Mouse (Mus musculus) intestine, embryonic 15.5 days (tissue): ENCODE results near the gene Pou2f1. TPM values are rescaled to one million over a fixed set of nuclear protein-coding genes. Genes with fewer than 3 reads are reported as not detected.

Experiments
- ATAC-seq: fragments of 200-750 bp; cut with Nextera tagmentation; 2 replicates; pipeline ENCODE4 v1.8.0; 2017; ENCODE audit warnings: moderate TSS enrichment, moderate library complexity
- H3K27ac ChIP-seq: fragments of 300-500 bp; sonication (generic); 2 replicates; pipeline ENCODE4 v1.5.1; 2015; ENCODE audit warnings: mild to moderate bottlenecking, inconsistent platforms
- H3K27me3 ChIP-seq: fragments of 300-500 bp; sonication (generic); replicated peaks from 2 replicates; pipeline ENCODE4 v1.6.1; 2015; ENCODE audit warnings: inconsistent platforms
- H3K36me3 ChIP-seq: fragments of 300-500 bp; sonication (generic); 2 replicates; pipeline ENCODE4 v1.6.1; 2015; ENCODE audit warnings: inconsistent platforms
- H3K4me1 ChIP-seq: fragments of 300-500 bp; sonication (generic); replicated peaks from 2 replicates; pipeline ENCODE4 v1.6.1; 2015; ENCODE audit warnings: inconsistent platforms
- H3K4me2 ChIP-seq: fragments of 300-500 bp; sonication (generic); replicated peaks from 2 replicates; pipeline ENCODE4 v1.6.1; 2015; ENCODE audit warnings: mild to moderate bottlenecking, inconsistent platforms
- H3K4me3 ChIP-seq: fragments of 300-500 bp; sonication (generic); replicated peaks from 2 replicates; pipeline ENCODE4 v1.5.1; 2015; ENCODE audit warnings: inconsistent platforms
- H3K9ac ChIP-seq: fragments of 300-500 bp; sonication (generic); 2 replicates; pipeline ENCODE4 v1.6.1; 2015; ENCODE audit warnings: inconsistent platforms
- H3K9me3 ChIP-seq: fragments of 300-500 bp; sonication (generic); 2 replicates; pipeline ENCODE4 v1.6.1; 2016; ENCODE audit warnings: inconsistent platforms
- WGBS: fragments of 180-500 bp; shearing (Covaris S2); methylation state at CpG from one replicate; pipeline ENCODE4 v1.1.7; 2015; 5-methylcytosine and 5-hydroxymethylcytosine counted together
- polyA plus RNA-seq: library from polyadenylated mRNA; unstranded; fragments of >200 nt; fragmentation: Nextera tagmentation; extraction: Ambion mirVana; gene quantifications from 2 replicates; pipeline ENCODE4 v1.2.1, GENCODE M21; 2015

The Pou2f1 gene
- polyA plus RNA-seq, 1 experiment from 2014 or later, result 10.0 TPM

GRCm38 (mm10) chr1:165969001-165969690 lies 33.3 kb downstream of the Pou2f1 start:
- ATAC-seq, result no peak
- WGBS, result 83% methylated on average over 3 of the region's 3 CpGs
- no peak overlapping the region for H3K4me3 ChIP-seq

DNA sequence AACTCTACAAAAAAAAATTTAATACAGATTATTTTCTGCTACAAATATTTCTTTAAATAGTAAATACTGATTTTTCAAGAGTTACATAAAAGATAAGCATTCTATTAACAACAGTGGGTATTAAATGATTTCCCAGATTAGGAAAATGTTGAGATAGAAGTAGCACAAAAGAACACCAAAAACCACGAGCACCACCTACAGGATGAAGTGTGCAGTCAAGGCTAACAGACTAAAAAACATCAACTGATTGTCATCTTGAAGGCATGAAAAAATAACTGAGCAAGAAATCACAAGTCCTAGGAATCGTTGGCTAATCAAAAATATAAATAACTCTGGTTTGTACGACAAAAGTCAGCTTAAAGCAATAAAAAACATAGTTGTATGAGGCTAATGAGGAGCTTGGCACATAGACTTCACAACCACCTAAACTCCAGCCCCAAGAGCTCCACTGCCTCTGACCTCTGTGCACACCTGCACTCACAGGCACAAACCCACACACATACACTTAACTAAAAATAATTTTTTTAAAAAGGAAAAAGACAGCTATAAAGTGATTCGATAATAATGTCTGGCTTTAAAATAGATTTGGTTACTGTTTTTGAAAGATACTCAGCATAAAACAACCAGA lies 35.3 kb downstream of the Pou2f1 start:
- H3K27ac ChIP-seq, result no peak overlapping the region
- no peak overlapping the region for H3K9ac ChIP-seq
- no peaks in the 10 kb centered on the region for H3K4me1 ChIP-seq
- no peak overlapping the region for H3K4me3 ChIP-seq
- no peaks in the 10 kb centered on the region for H3K27me3 ChIP-seq
- H3K36me3 ChIP-seq, result no peaks in the 10 kb centered on the region
- 55% methylated on average over 4 of the region's 4 CpGs for WGBS
- ATAC-seq, result no peak
- no peaks in the 10 kb centered on the region for H3K9me3 ChIP-seq
- no peak overlapping the region for H3K4me2 ChIP-seq

More at GRCm38 (mm10) chr1:165969001-165969690, 33.3 kb downstream of the Pou2f1 start:
- Histone ChIP-seq H3K4me2 (no peak overlapping the region), H3K27me3 (no peaks in the 10 kb centered on the region), H3K4me1 (no peaks in the 10 kb centered on the region), H3K36me3 (no peaks in the 10 kb centered on the region), H3K9ac (no peak overlapping the region), H3K9me3 (no peaks in the 10 kb centered on the region), H3K27ac (no peak overlapping the region)

GRCm38 (mm10) chr1:165966156-165966914 lies 36.1 kb downstream of the Pou2f1 start:
- Histone ChIP-seq H3K36me3 (no peaks in the 10 kb centered on the region), H3K27me3 (no peaks in the 10 kb centered on the region)
- WGBS, result 86% methylated on average over 5 of the region's 5 CpGs

GRCm38 (mm10) chr1:165961676-165962364 lies 40.7 kb downstream of the Pou2f1 start:
- no peak for ATAC-seq
- Histone ChIP-seq H3K4me3 (no peak overlapping the region), H3K9ac (no peak overlapping the region), H3K4me2 (no peak overlapping the region), H3K36me3 (no peaks in the 10 kb centered on the region), H3K4me1 (no peaks in the 10 kb centered on the region), H3K9me3 (no peaks in the 10 kb centered on the region), H3K27me3 (no peaks in the 10 kb centered on the region), H3K27ac (no peak overlapping the region)
- WGBS, result 54% methylated on average over 6 of the region's 6 CpGs

More at GRCm38 (mm10) chr1:165966156-165966914, 36.1 kb downstream of the Pou2f1 start:
- no peak overlapping the region for H3K9ac ChIP-seq
- H3K9me3 ChIP-seq, result no peaks in the 10 kb centered on the region
- no peak overlapping the region for H3K27ac ChIP-seq
- H3K4me2 ChIP-seq, result no peak overlapping the region
- no peak overlapping the region for H3K4me3 ChIP-seq
- no peaks in the 10 kb centered on the region for H3K4me1 ChIP-seq
- ATAC-seq, result no peak

- no peaks in the 10 kb centered on the region for H3K36me3 ChIP-seq
- H3K9me3 ChIP-seq, result no peaks in the 10 kb centered on the region
- ATAC-seq, result no peak
- H3K4me3 ChIP-seq, result no peak overlapping the region
- H3K4me2 ChIP-seq, result no peak overlapping the region
- no peak overlapping the region for H3K9ac ChIP-seq
- no peaks in the 10 kb centered on the region for H3K4me1 ChIP-seq
- H3K27me3 ChIP-seq, result no peaks in the 10 kb centered on the region
- H3K27ac ChIP-seq, result no peak overlapping the region
Measured at GRCm38 (mm10) chr1:165958159-165958558, 44.3 kb downstream of the Pou2f1 start.

DNA sequence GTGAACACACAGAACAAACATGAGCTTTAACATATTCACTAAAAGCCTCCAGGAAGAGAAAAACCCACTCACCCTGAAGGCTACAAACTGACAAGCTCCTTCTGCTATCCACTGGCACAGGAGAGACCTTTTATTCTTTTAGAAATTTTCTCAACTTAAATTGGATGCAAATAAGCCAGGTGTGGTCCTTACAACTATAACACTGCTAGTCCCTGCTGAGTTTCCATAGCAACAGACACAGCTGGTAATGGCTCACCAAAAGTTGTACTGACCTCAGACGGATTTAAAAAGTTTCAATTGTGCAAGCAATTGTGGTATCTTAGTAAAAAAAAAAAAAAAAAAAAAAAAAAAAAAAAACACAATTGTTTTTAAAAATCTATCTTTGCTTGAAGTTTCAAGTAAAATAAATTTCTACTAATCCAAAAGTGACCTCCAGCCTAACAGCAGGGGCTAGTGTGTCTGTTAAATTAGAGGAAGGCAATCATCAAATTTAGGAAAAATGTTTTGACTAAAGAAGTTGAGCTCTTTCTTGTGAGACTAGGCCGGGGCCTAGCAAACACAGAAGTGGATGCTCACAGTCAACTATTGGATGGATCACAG lies 54.2 kb downstream of the Pou2f1 start:
- Histone ChIP-seq H3K4me3 (no peak overlapping the region), H3K9me3 (no peaks in the 10 kb centered on the region), H3K27me3 (no peaks in the 10 kb centered on the region), H3K36me3 (no peaks in the 10 kb centered on the region), H3K4me2 (no peak overlapping the region), H3K9ac (no peak overlapping the region), H3K27ac (no peak overlapping the region), H3K4me1 (no peaks in the 10 kb centered on the region)
- WGBS, result 82% methylated on average over 2 of the region's 2 CpGs
- no peak for ATAC-seq

DNA sequence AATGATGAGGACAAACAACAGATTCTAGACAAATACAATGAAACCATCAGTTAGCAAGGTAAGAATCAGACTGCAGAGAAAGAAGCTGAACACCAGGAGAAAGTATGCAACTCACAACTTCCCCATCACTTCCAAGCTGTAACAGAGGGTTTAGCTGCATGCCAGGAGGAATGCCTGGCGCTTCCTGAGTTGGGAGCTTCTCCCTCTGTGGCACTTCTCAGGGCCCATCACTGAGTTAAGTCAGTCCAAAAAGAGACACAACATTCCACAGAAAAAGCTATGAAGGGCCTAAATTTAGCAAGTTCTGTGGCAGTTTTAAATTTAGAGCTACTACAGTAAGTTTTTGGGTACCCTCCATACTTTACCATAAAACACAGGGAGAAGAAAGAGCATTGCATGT lies 59.2 kb downstream of the Pou2f1 start:
- H3K4me1 ChIP-seq, result no peaks in the 10 kb centered on the region
- H3K9ac ChIP-seq, result no peak overlapping the region
- H3K9me3 ChIP-seq, result no peaks in the 10 kb centered on the region
- H3K4me2 ChIP-seq, result no peak overlapping the region
- no peaks in the 10 kb centered on the region for H3K27me3 ChIP-seq
- no peaks in the 10 kb centered on the region for H3K36me3 ChIP-seq
- no peak for ATAC-seq
- no peak overlapping the region for H3K27ac ChIP-seq
- no peak overlapping the region for H3K4me3 ChIP-seq
- WGBS, result 90% methylated on average over 1 of the region's 1 CpGs

- no peak for ATAC-seq
Measured at GRCm38 (mm10) chr1:165935466-165935818, 67.0 kb downstream of the Pou2f1 start.

DNA sequence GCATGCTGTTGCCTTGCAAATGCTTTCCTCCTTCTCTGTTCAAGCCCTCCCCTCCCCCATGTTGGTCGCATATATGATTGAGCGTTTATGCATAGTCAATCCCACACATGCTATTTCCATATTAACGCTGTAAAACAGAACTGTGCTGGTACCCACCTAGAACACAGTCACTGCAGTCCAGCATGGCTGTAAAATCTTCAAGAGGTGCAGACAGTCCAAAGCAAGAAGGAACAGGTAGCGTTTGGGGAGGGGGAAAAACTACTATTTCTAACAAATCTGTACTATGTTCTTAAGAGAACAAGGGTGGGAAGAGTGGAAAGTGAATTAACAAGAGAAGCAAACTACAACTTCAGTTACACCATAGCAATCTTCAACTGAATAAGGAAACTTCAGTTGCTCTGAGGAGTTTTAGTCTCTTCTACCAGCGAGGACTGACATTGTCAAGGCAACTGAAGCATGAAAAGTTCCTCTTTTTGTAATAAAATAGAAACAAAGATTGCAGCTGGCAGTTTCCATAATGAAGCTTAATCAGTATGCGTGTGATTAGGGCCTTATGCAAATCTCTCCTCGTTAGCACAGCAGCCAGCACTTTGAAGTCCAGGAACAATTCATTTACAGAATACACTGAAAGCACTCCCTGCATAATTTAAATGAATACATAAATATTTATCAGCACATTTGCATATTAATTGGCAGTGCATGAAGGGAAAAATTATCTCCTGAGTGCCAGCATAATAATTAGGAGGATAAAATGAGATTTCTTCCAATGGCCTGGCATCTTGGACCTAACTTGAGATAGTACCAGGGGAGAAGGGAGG lies 67.6 kb downstream of the Pou2f1 start:
- ATAC-seq, result no peak

More at GRCm38 (mm10) chr1:165935466-165935818, 67.0 kb downstream of the Pou2f1 start:
- no peak overlapping the region for H3K4me3 ChIP-seq
- no peak overlapping the region for H3K9ac ChIP-seq
- 95% methylated on average over 2 of the region's 2 CpGs for WGBS
- H3K4me1 ChIP-seq, result no peaks in the 10 kb centered on the region
- H3K36me3 ChIP-seq, result no peaks in the 10 kb centered on the region
- H3K27me3 ChIP-seq, result no peaks in the 10 kb centered on the region
- no peaks in the 10 kb centered on the region for H3K9me3 ChIP-seq
- no peak overlapping the region for H3K27ac ChIP-seq
- H3K4me2 ChIP-seq, result no peak overlapping the region

GRCm38 (mm10) chr1:165933915-165934647 lies 68.4 kb downstream of the Pou2f1 start:
- no peak overlapping the region for H3K4me2 ChIP-seq
- no peak overlapping the region for H3K9ac ChIP-seq
- H3K9me3 ChIP-seq, result no peaks in the 10 kb centered on the region
- 60% methylated on average over 5 of the region's 5 CpGs for WGBS
- no peaks in the 10 kb centered on the region for H3K36me3 ChIP-seq
- no peak overlapping the region for H3K4me3 ChIP-seq
- ATAC-seq, result no peak
- H3K27ac ChIP-seq, result no peak overlapping the region
- no peaks in the 10 kb centered on the region for H3K4me1 ChIP-seq
- H3K27me3 ChIP-seq, result no peaks in the 10 kb centered on the region

More for the DNA sequence above, 67.6 kb downstream of the Pou2f1 start:
- Histone ChIP-seq H3K4me1 (no peaks in the 10 kb centered on the region), H3K9ac (no peak overlapping the region), H3K27ac (no peak overlapping the region), H3K9me3 (no peaks in the 10 kb centered on the region), H3K4me3 (no peak overlapping the region), H3K27me3 (no peaks in the 10 kb centered on the region), H3K4me2 (no peak overlapping the region), H3K36me3 (no peaks in the 10 kb centered on the region)
- 82% methylated on average over 7 of the region's 7 CpGs for WGBS

- H3K9ac ChIP-seq, result no peak overlapping the region
- H3K36me3 ChIP-seq, result no peaks in the 10 kb centered on the region
- no peaks in the 10 kb centered on the region for H3K4me1 ChIP-seq
- H3K4me3 ChIP-seq, result no peak overlapping the region
- H3K27me3 ChIP-seq, result no peaks in the 10 kb centered on the region
- H3K27ac ChIP-seq, result no peak overlapping the region
- no peaks in the 10 kb centered on the region for H3K9me3 ChIP-seq
- no peak overlapping the region for H3K4me2 ChIP-seq
- ATAC-seq, result no peak
- 95% methylated on average over 2 of the region's 2 CpGs for WGBS
Measured at GRCm38 (mm10) chr1:165932842-165933241, 69.6 kb downstream of the Pou2f1 start.
